ENCODE assay signal across 8 mouse cellular contexts in the genomic region with DNA sequence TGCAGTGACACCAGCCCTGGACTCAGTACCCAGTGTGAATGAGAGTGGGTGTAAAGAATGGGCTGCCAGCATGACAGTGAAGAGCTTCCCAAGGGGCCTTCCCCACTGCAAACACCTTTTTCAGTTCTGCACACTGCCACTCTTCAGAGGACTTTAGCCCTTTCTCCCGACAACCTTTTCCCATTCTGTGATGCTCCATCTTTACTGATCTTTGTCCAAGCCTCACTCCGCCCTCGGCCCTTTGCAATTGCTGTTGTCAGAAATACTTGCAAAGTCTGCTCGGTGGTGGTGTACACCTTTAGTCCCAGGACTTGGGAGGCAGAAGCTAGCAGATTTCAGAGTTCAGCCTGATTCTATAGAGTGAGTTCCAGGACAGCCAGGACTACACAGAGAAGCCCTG. TPM values are rescaled to one million over a fixed set of nuclear protein-coding genes. Genes with fewer than 3 reads are reported as not detected.
DNase-seq lines count a peak whose midpoint lies in the region; ATAC-seq and TF ChIP-seq lines count a peak whose summit lies in the region.

No protein-coding gene starts in this region.

- H3K36me3 ChIP-seq in heart, adult 2 months (ENCODE audit: control insufficient read depth, insufficient read depth, low read length) = no peaks in the 10 kb centered on the region
- peaks cover 17% of the 10 kb centered on the region for H3K36me3 ChIP-seq in ES-E14 (ENCODE audit: control insufficient read depth, insufficient read depth, low read length, poor library complexity, severe bottlenecking)
- H3K36me3 ChIP-seq in hindbrain, embryonic 16.5 days (ENCODE audit: control insufficient read depth, insufficient read depth, low read length) = peaks cover 3% of the 10 kb centered on the region
- peaks cover 7% of the 10 kb centered on the region for H3K36me3 ChIP-seq in liver, postnatal 0 days (replicated peaks; ENCODE audit: insufficient read depth, low read length)

- peak overlapping the region; percentile 55 for H3K4me3 ChIP-seq in heart, adult 2 months
- H3K4me3 ChIP-seq in ES-E14 (ENCODE audit: insufficient read depth in 1 of 2, low read depth in 1 of 2, low read length in 2 of 2, poor library complexity in 1 of 2, severe bottlenecking in 1 of 2) = peak overlapping the region; percentile 83 to 93; a peak in 2 of 4 replicates
- no peak overlapping the region for H3K4me3 ChIP-seq in hindbrain, embryonic 16.5 days (ENCODE audit: low read length)
- peak overlapping the region; percentile 84 for H3K4me3 ChIP-seq in liver, postnatal 0 days (ENCODE audit: low read depth, low read length)

- no peaks in the 10 kb centered on the region for H3K27me3 ChIP-seq in heart, adult 2 months (ENCODE audit: control insufficient read depth, insufficient read depth, low read length)
- H3K27me3 ChIP-seq in hindbrain, embryonic 16.5 days (replicated peaks; ENCODE audit: control insufficient read depth, insufficient read depth, low read length) = no peaks in the 10 kb centered on the region
- H3K27me3 ChIP-seq in liver, postnatal 0 days (ENCODE audit: insufficient read depth, low read length) = no peaks in the 10 kb centered on the region

- no peaks in the 10 kb centered on the region for H3K9me3 ChIP-seq in ES-E14 (ENCODE audit: control insufficient read depth, insufficient read depth, low read depth, low read length)
- H3K9me3 ChIP-seq in hindbrain, embryonic 16.5 days (ENCODE audit: control insufficient read depth, low read length) = no peaks in the 10 kb centered on the region
- no peaks in the 10 kb centered on the region for H3K9me3 ChIP-seq in liver, postnatal 0 days (ENCODE audit: low read length)

- WGBS in heart, adult 2 months = 81% methylated on average over 4 of the region's 4 CpGs
- 77% methylated on average over 4 of the region's 4 CpGs for WGBS in hindbrain, embryonic 16.5 days
- 51% methylated on average over 4 of the region's 4 CpGs for WGBS in liver, postnatal 0 days (ENCODE audit: insufficient replicate concordance)

- peak in 1 of 2 experiments; percentile 15 for DNase-seq in heart, adult 2 months
- no peak for DNase-seq in heart, postnatal 10 days
- DNase-seq in ES-E14 (ENCODE audit: low read depth, low spot score) = no peak
- no peak for DNase-seq in liver, postnatal 0 days
- DNase-seq in embryo, embryonic 10 days (ENCODE audit: low spot score) = no peak
- no peak for DNase-seq in cerebellum, postnatal 25 days
- DNase-seq in adrenal gland, postnatal 10 days = no peak

- no peak overlapping the region for H3K9ac ChIP-seq in heart, adult 2 months (ENCODE audit: low read depth, low read length)
- H3K9ac ChIP-seq in ES-E14 (ENCODE audit: insufficient read depth, low read depth, low read length, poor library complexity, severe bottlenecking) = no peak overlapping the region; the same call in 1 of the 2 replicates
- H3K9ac ChIP-seq in hindbrain, embryonic 16.5 days (ENCODE audit: low read depth, low read length) = no peak overlapping the region
- peak overlapping the region; percentile 92; the same call in 1 of the 2 replicates for H3K9ac ChIP-seq in liver, postnatal 0 days (replicated peaks)

- no peak for TF ChIP-seq POLR2A in heart, adult 2 months (IDR thresholded peaks at IDR 0.05; ENCODE audit: insufficient read depth, low read depth, low read length)

- in situ Hi-C loops in ES-E14 (cut with MboI; ENCODE audit: low sequenced_read_pairs in 2 of 2, unreplicated experiment in 2 of 2) = no loop called here

- TF ChIP-seq CTCF in heart, adult 2 months (IDR thresholded peaks at IDR 0.05) = no peak
- no peak for TF ChIP-seq CTCF in liver, postnatal 0 days (IDR thresholded peaks at IDR 0.05; ENCODE audit: low read depth)

- H3K4me1 ChIP-seq in heart, adult 2 months (ENCODE audit: control insufficient read depth, insufficient read depth, low read length) = peaks cover 3% of the 10 kb centered on the region
- H3K4me1 ChIP-seq in ES-E14 (ENCODE audit: control insufficient read depth in 2 of 2, insufficient read depth in 2 of 2, low read length in 2 of 2, poor library complexity in 1 of 2) = peaks cover 0 to 34% of the 10 kb centered on the region in 2 experiments; a peak in 3 of 4 replicates
- peaks cover 20% of the 10 kb centered on the region for H3K4me1 ChIP-seq in hindbrain, embryonic 16.5 days (ENCODE audit: control insufficient read depth, insufficient read depth, low read depth, low read length)
- H3K4me1 ChIP-seq in liver, postnatal 0 days (ENCODE audit: insufficient read depth) = peaks cover 19% of the 10 kb centered on the region

- TF ChIP-seq EP300 in heart, adult 2 months (IDR thresholded peaks at IDR 0.05; ENCODE audit: insufficient read depth, low read depth, low read length) = no peak
- TF ChIP-seq EP300 in liver, postnatal 0 days (IDR thresholded peaks at IDR 0.05; ENCODE audit: low read depth) = no peak

- peak overlapping the region; percentile 91 for H3K4me2 ChIP-seq in hindbrain, embryonic 16.5 days (ENCODE audit: low read length)
- peak overlapping the region; percentile 98 for H3K4me2 ChIP-seq in liver, postnatal 0 days (ENCODE audit: low read depth, low read length)

- intact Hi-C loops in heart, adult 2 months (cut with DNase I) = loop anchor here (10.0 kb wide), 1 partner anchor 623 kb away; the partner anchor contains the start of gene Scamp3
- intact Hi-C loops in heart, postnatal 10 days (cut with DNase I) = no loop called here

- no peak overlapping the region for H3K27ac ChIP-seq in heart, adult 2 months
- H3K27ac ChIP-seq in ES-E14 (ENCODE audit: insufficient read depth, low read depth, low read length, poor library complexity, severe bottlenecking) = no peak overlapping the region
- H3K27ac ChIP-seq in hindbrain, embryonic 16.5 days (ENCODE audit: low read depth, low read length) = no peak overlapping the region
- H3K27ac ChIP-seq in liver, postnatal 0 days (ENCODE audit: low read depth) = peak overlapping the region; percentile 98

- ATAC-seq in hindbrain, embryonic 16.5 days = no peak
- no peak for ATAC-seq in liver, postnatal 0 days

- H3K79me2 ChIP-seq in heart, adult 2 months (replicated peaks; ENCODE audit: control insufficient read depth, insufficient read depth, low read length) = no peaks in the 10 kb centered on the region

TF ChIP-seq in ES-E14, 5 proteins besides CTCF, POLR2A, EP300 and RAD21:
- TF ChIP-seq HCFC1 (IDR thresholded peaks at IDR 0.05; ENCODE audit: borderline replicate concordance, insufficient read depth, low read length) (no peak), ZC3H11A (IDR thresholded peaks at IDR 0.05; ENCODE audit: borderline replicate concordance, low read depth, low read length) (no peak), ZNF384 (IDR thresholded peaks at IDR 0.05; ENCODE audit: low read depth, low read length) (no peak), CHD2 (IDR thresholded peaks at IDR 0.05; ENCODE audit: low read depth, low read length) (no peak), MAFK (IDR thresholded peaks at IDR 0.05; ENCODE audit: insufficient read depth, low read depth, low read length) (no peak)

RNA-seq across cellular contexts. Expression of gene Lamtor2, which starts 1.3 kb away (rescaled TPM):
- 100 to 1,000 TPM in 1 of 2 experiments, 10 to 100 TPM in 1; 94.3 to 104 TPM for total RNA-seq in heart, adult 2 months (2021)
- polyA plus RNA-seq in heart, adult 2 months (2012; rRNA removed) = 118 TPM in 2 replicates
- total RNA-seq in heart, postnatal 10 days (2021) = 10 to 100 TPM; 87.3 to 94.0 TPM
- total RNA-seq in ES-E14 (2012; rRNA removed) = 108 and 112 TPM in 2 replicates
- 184 and 218 TPM in 2 replicates for polyA plus RNA-seq in hindbrain, embryonic 16.5 days (2015; fragmentation: Nextera tagmentation; extraction: Ambion mirVana)
- polyA plus RNA-seq in liver, postnatal 0 days (2015; fragmentation: Nextera tagmentation; extraction: Ambion mirVana) = 104 and 106 TPM in 2 replicates
- total RNA-seq in adrenal gland, postnatal 10 days (2021) = 100 to 1,000 TPM; 131 to 132 TPM

RNA-seq across cellular contexts. Expression of gene Ubqln4, which starts 2.0 kb away (rescaled TPM):
- 10 to 100 TPM; 70.1 to 76.5 TPM for total RNA-seq in heart, adult 2 months (2021)
- 69.3 and 86.7 TPM in 2 replicates for polyA plus RNA-seq in heart, adult 2 months (2012; rRNA removed)
- 10 to 100 TPM; 56.5 to 57.2 TPM for total RNA-seq in heart, postnatal 10 days (2021)
- 103 and 135 TPM in 2 replicates for total RNA-seq in ES-E14 (2012; rRNA removed)
- polyA plus RNA-seq in hindbrain, embryonic 16.5 days (2015; fragmentation: Nextera tagmentation; extraction: Ambion mirVana) = 40.1 and 44.4 TPM in 2 replicates
- polyA plus RNA-seq in liver, postnatal 0 days (2015; fragmentation: Nextera tagmentation; extraction: Ambion mirVana) = 12.5 and 13.5 TPM in 2 replicates
- 10 to 100 TPM; 63.9 to 73.1 TPM for total RNA-seq in adrenal gland, postnatal 10 days (2021)

RNA-seq across cellular contexts. Expression of gene Rab25, which starts 3.5 kb away (rescaled TPM):
- total RNA-seq in heart, adult 2 months (2021) = not detected
- 2.2 TPM in 1 of 2 replicates, not detected in the other for polyA plus RNA-seq in heart, adult 2 months (2012; rRNA removed)
- not detected for total RNA-seq in heart, postnatal 10 days (2021)
- 2.1 and 4.0 TPM in 2 replicates for total RNA-seq in ES-E14 (2012; rRNA removed)
- 0.15 TPM in 1 of 2 replicates, not detected in the other for polyA plus RNA-seq in hindbrain, embryonic 16.5 days (2015; fragmentation: Nextera tagmentation; extraction: Ambion mirVana)
- 0.13 and 0.29 TPM in 2 replicates for polyA plus RNA-seq in liver, postnatal 0 days (2015; fragmentation: Nextera tagmentation; extraction: Ambion mirVana)
- total RNA-seq in adrenal gland, postnatal 10 days (2021) = not detected

RNA-seq across cellular contexts. Expression of gene Mex3a, which starts 19.4 kb away (rescaled TPM):
- total RNA-seq in heart, adult 2 months (2021) = under 1 TPM; 0.42 to 0.45 TPM
- polyA plus RNA-seq in heart, adult 2 months (2012; rRNA removed) = 0.27 and 0.59 TPM in 2 replicates
- 1 to 10 TPM; 3.4 to 6.3 TPM for total RNA-seq in heart, postnatal 10 days (2021)
- 24.9 and 29.8 TPM in 2 replicates for total RNA-seq in ES-E14 (2012; rRNA removed)
- 20.4 and 22.1 TPM in 2 replicates for polyA plus RNA-seq in hindbrain, embryonic 16.5 days (2015; fragmentation: Nextera tagmentation; extraction: Ambion mirVana)
- polyA plus RNA-seq in liver, postnatal 0 days (2015; fragmentation: Nextera tagmentation; extraction: Ambion mirVana) = 0.37 and 0.51 TPM in 2 replicates
- total RNA-seq in adrenal gland, postnatal 10 days (2021) = 1 to 10 TPM; 5.5 to 5.6 TPM

RNA-seq across cellular contexts. Expression of gene Ssr2, which starts 24.1 kb away (rescaled TPM):
- 10 to 100 TPM; 65.3 to 67.6 TPM for total RNA-seq in heart, adult 2 months (2021)
- polyA plus RNA-seq in heart, adult 2 months (2012; rRNA removed) = 80.0 and 115 TPM in 2 replicates
- 100 to 1,000 TPM; 127 to 130 TPM for total RNA-seq in heart, postnatal 10 days (2021)
- total RNA-seq in ES-E14 (2012; rRNA removed) = 827 and 1,221 TPM in 2 replicates
- 133 and 167 TPM in 2 replicates for polyA plus RNA-seq in hindbrain, embryonic 16.5 days (2015; fragmentation: Nextera tagmentation; extraction: Ambion mirVana)
- 141 and 155 TPM in 2 replicates for polyA plus RNA-seq in liver, postnatal 0 days (2015; fragmentation: Nextera tagmentation; extraction: Ambion mirVana)
- total RNA-seq in adrenal gland, postnatal 10 days (2021) = 100 to 1,000 TPM; 221 to 247 TPM
